Mouse (Mus musculus) spleen, adult 2 months (tissue): ENCODE data around the gene Itpr1.

Experiments
- CTCF ChIP-seq: fragments of 200-500 bp; IDR thresholded peaks from 2 replicates; pipeline ENCODE4 v1.5.1; 2011; ENCODE audit warnings: mild to moderate bottlenecking, inconsistent platforms; ENCODE audit not compliant: insufficient read depth, insufficient read length, insufficient replicate concordance; ENCODE audit errors: extremely low read depth
- POLR2A ChIP-seq: fragments of 200-500 bp; IDR thresholded peaks from 2 replicates; pipeline ENCODE4 v1.6.1; 2011; ENCODE audit warnings: low read depth, low read length, inconsistent platforms

- no peak for TF ChIP-seq CTCF
- no peak for TF ChIP-seq POLR2A
These were observed 22.8 kb downstream of the Itpr1 start for GRCm38 (mm10) chr6:108235680-108236123.
